Mouse (Mus musculus) hindbrain, postnatal 0 days (tissue): ENCODE data around the gene Olfr1441. TPM values are rescaled to one million over a fixed set of nuclear protein-coding genes. Genes with fewer than 3 reads are reported as not detected.

Experiments used
- ATAC-seq: fragments of 200-750 bp; cut with Nextera tagmentation; 2 replicates; pipeline ENCODE4 v1.8.0; 2017; ENCODE audit warnings: mild to moderate bottlenecking, moderate TSS enrichment, moderate library complexity
- DNase-seq: peaks from one replicate; pipeline ENCODE4 v3.0.0-alpha.2; 2015; ENCODE audit warnings: low spot score
- H3K27ac ChIP-seq: fragments of 300-500 bp; sonication (generic); 2 replicates; pipeline ENCODE4 v1.5.1; 2014; ENCODE audit warnings: mild to moderate bottlenecking
- H3K27me3 ChIP-seq: fragments of 300-500 bp; sonication (generic); 2 replicates; pipeline ENCODE4 v1.6.1; 2014; ENCODE audit warnings: low read length, mixed read lengths; ENCODE audit not compliant: insufficient read depth
- H3K36me3 ChIP-seq: fragments of 300-500 bp; sonication (generic); 2 replicates; pipeline ENCODE4 v1.6.1; 2014; ENCODE audit warnings: low read length, mixed read lengths; ENCODE audit not compliant: insufficient read depth
- H3K4me1 ChIP-seq: fragments of 300-500 bp; sonication (generic); 2 replicates; pipeline ENCODE4 v1.6.1; 2014; ENCODE audit warnings: antibody characterized with exemption, low read length, mixed read lengths; ENCODE audit not compliant: insufficient read depth
- H3K4me2 ChIP-seq: fragments of 300-500 bp; sonication (generic); 2 replicates; pipeline ENCODE4 v1.6.1; 2014; ENCODE audit warnings: low read depth, mild to moderate bottlenecking, low read length, moderate library complexity, mixed read lengths
- H3K4me3 ChIP-seq: fragments of 300-500 bp; sonication (generic); 2 replicates; pipeline ENCODE4 v1.5.1; 2014; ENCODE audit warnings: low read length
- H3K9ac ChIP-seq: fragments of 300-500 bp; sonication (generic); replicated peaks from 2 replicates; pipeline ENCODE4 v1.6.1; 2014; ENCODE audit warnings: mild to moderate bottlenecking, low read length, moderate library complexity, mixed read lengths
- H3K9me3 ChIP-seq: fragments of 300-500 bp; sonication (generic); 2 replicates; pipeline ENCODE4 v1.6.1; 2016; ENCODE audit warnings: low read length, mixed read lengths
- CTCF ChIP-seq: IDR thresholded peaks from 2 replicates; pipeline ENCODE4 v1.5.1; 2016; ENCODE audit warnings: antibody characterized with exemption, control low read depth, low read depth
- WGBS: fragments of 180-500 bp; shearing (Covaris S2); extraction: QIAGEN DNeasy Blood & Tissue Kit; methylation state at CpG from one replicate; pipeline ENCODE4 v1.1.7; 2014; 5-methylcytosine and 5-hydroxymethylcytosine counted together
- polyA plus RNA-seq: library from polyadenylated mRNA; unstranded; fragments of >200 nt; fragmentation: Nextera tagmentation; extraction: Ambion mirVana; gene quantifications from 2 replicates; pipeline ENCODE4 v1.2.1, GENCODE M21; 2015
- total RNA-seq: library from RNA; depleted of rRNA; stranded (reverse); fragments of >200 nt; gene quantifications from 2 replicates; pipeline ENCODE4 v1.2.3, GENCODE M21; 2014

Olfr1441 gene
- total and polyA plus RNA-seq, 2 experiments from 2014 or later = not detected

GRCm38 (mm10) chr19:12462851-12463721 lies 45.9 kb downstream of the Olfr1441 start:
- Histone ChIP-seq H3K9me3 (no peaks in the 10 kb centered on the region), H3K27me3 (no peaks in the 10 kb centered on the region), H3K4me2 (no peak overlapping the region), H3K27ac (no peak overlapping the region), H3K4me3 (no peak overlapping the region), H3K36me3 (peaks cover 3% of the 10 kb centered on the region; the same call in 1 of the 2 replicates), H3K4me1 (no peaks in the 10 kb centered on the region), H3K9ac (no peak overlapping the region)
- TF ChIP-seq CTCF = no peak
- no peak for ATAC-seq
- no peak for DNase-seq
- 71% methylated on average over 7 of the region's 7 CpGs for WGBS

- Histone ChIP-seq H3K9ac (no peak overlapping the region), H3K4me2 (no peak overlapping the region), H3K36me3 (peaks cover 4% of the 10 kb centered on the region; the same call in 1 of the 2 replicates), H3K27me3 (no peaks in the 10 kb centered on the region), H3K9me3 (no peaks in the 10 kb centered on the region), H3K4me3 (no peak overlapping the region), H3K27ac (no peak overlapping the region), H3K4me1 (no peaks in the 10 kb centered on the region)
- 43% methylated on average over 1 of the region's 1 CpGs for WGBS
- ATAC-seq = no peak
- DNase-seq = no peak
- no peak for TF ChIP-seq CTCF
These were observed 46.4 kb downstream of the Olfr1441 start for GRCm38 (mm10) chr19:12463722-12464035.

GRCm38 (mm10) chr19:12464127-12464526 lies 46.9 kb downstream of the Olfr1441 start:
- Histone ChIP-seq H3K4me1 (no peaks in the 10 kb centered on the region), H3K9me3 (no peaks in the 10 kb centered on the region), H3K27ac (no peak overlapping the region), H3K36me3 (peaks cover 9% of the 10 kb centered on the region; the same call in 1 of the 2 replicates), H3K4me2 (no peak overlapping the region), H3K4me3 (no peak overlapping the region), H3K9ac (no peak overlapping the region), H3K27me3 (no peaks in the 10 kb centered on the region)
- ATAC-seq (no peak), DNase-seq (no peak)
- 75% methylated on average over 5 of the region's 5 CpGs for WGBS
- no peak for TF ChIP-seq CTCF

GRCm38 (mm10) chr19:12464674-12465073 lies 47.4 kb downstream of the Olfr1441 start:
- H3K9me3 ChIP-seq = no peaks in the 10 kb centered on the region
- H3K4me3 ChIP-seq = no peak overlapping the region
- DNase-seq (no peak), ATAC-seq (no peak)
- H3K27ac ChIP-seq = no peak overlapping the region
- H3K4me1 ChIP-seq = no peaks in the 10 kb centered on the region
- TF ChIP-seq CTCF = no peak
- peaks cover 14% of the 10 kb centered on the region; the same call in 1 of the 2 replicates for H3K36me3 ChIP-seq
- no peaks in the 10 kb centered on the region for H3K27me3 ChIP-seq
- 73% methylated on average over 4 of the region's 4 CpGs for WGBS
- H3K4me2 ChIP-seq = no peak overlapping the region
- H3K9ac ChIP-seq = no peak overlapping the region

GRCm38 (mm10) chr19:12465530-12466144 lies 48.4 kb downstream of the Olfr1441 start:
- Histone ChIP-seq H3K9ac (no peak overlapping the region), H3K27ac (no peak overlapping the region), H3K27me3 (no peaks in the 10 kb centered on the region), H3K4me2 (no peak overlapping the region), H3K36me3 (peaks cover 15% of the 10 kb centered on the region; the same call in 1 of the 2 replicates), H3K4me1 (no peaks in the 10 kb centered on the region), H3K4me3 (no peak overlapping the region), H3K9me3 (no peaks in the 10 kb centered on the region)
- DNase-seq (no peak), ATAC-seq (no peak)
- 94% methylated on average over 10 of the region's 10 CpGs for WGBS
- no peak for TF ChIP-seq CTCF

GRCm38 (mm10) chr19:12466204-12466603 lies 49.0 kb downstream of the Olfr1441 start:
- Histone ChIP-seq H3K4me1 (no peaks in the 10 kb centered on the region), H3K9me3 (no peaks in the 10 kb centered on the region), H3K27ac (peak overlapping the region; percentile 60; the same call in 1 of the 2 replicates), H3K4me3 (no peak overlapping the region), H3K4me2 (no peak overlapping the region), H3K9ac (no peak overlapping the region), H3K36me3 (peaks cover 15% of the 10 kb centered on the region; the same call in 1 of the 2 replicates), H3K27me3 (no peaks in the 10 kb centered on the region)
- peak; percentile 92 for TF ChIP-seq CTCF
- 22% methylated on average over 7 of the region's 7 CpGs for WGBS
- DNase-seq (peak; percentile 76), ATAC-seq (peak; percentile 68)
